ENCODE assay signal across 8 mouse cellular contexts in the genomic region with DNA sequence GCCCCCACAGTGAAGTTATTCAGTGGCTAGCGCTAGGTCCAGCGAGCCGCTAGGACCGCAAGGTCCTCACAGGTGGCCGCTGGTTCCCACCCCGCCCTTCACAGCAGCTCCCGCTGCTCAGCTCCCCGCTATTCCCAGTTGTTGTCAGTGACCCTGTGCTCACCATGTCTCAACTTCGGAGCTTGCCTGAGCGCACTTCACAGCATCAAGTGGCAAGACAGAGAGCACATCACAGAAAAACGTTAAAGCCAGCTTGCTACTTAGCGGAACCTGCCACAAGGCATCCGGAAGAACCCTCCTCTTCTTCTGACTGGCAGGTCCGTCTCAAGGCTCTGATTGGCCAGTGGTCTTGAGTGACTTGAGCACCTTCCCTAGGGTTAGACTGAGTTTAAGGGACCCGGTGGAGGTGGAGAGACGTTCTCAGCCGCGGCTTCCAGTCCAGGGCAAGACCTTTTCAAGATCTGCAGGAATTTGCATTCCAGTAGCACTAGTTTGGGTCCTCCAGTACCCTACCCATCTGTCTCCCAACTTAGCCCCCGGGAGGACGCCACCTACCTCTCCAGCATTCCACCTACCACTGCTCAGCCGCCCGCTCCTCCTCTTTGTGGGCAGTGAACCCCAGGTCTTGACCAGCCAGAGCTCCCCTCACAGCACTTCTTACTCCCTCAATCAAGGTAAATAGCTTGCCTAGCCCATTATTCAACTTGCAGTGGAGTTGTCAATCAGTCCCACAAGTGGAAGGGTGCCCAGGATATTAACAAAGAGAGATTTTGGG. TPM values are rescaled to one million over a fixed set of nuclear protein-coding genes. Genes with fewer than 3 reads are reported as not detected.
DNase-seq lines count a peak whose midpoint lies in the region; ATAC-seq lines count a peak whose summit lies in the region.

No protein-coding gene starts in this region.

- no peak overlapping the region for H3K27ac ChIP-seq in hindbrain, embryonic 11.5 days (ENCODE audit: low read depth, low read length)

- under 1% methylated on average over 22 of the region's 22 CpGs for WGBS in hindbrain, embryonic 11.5 days

- peak overlapping the region; percentile 50 for H3K4me2 ChIP-seq in hindbrain, embryonic 11.5 days (replicated peaks; ENCODE audit: low read depth, low read length)

- no peaks in the 10 kb centered on the region for H3K27me3 ChIP-seq in hindbrain, embryonic 11.5 days (ENCODE audit: control insufficient read depth, insufficient read depth, low read length)

- peak; percentile 88 for DNase-seq in MN1 (ENCODE audit: low spot score)
- DNase-seq in cerebellum, adult 9-10 months = peak; percentile 93
- peak; percentile 90 to 91 for DNase-seq in frontal cortex, adult 2 months (ENCODE audit: extremely low spot score in 1 of 2, low spot score in 1 of 2)
- peak; percentile 83 for DNase-seq in hindbrain, embryonic 11.5 days (ENCODE audit: low spot score)
- DNase-seq in layer of hippocampus, postnatal 10 days (ENCODE audit: low spot score in 2 of 2) = peak; percentile 77 to 84
- peak; percentile 90 for DNase-seq in lung, postnatal 10 days
- DNase-seq in ovary, postnatal 36 days (ENCODE audit: low spot score) = peak; percentile 76
- peak; percentile 84 for DNase-seq in thymus, postnatal 25 days

- H3K36me3 ChIP-seq in hindbrain, embryonic 11.5 days (ENCODE audit: control insufficient read depth, insufficient read depth, low read length) = 0 out of 2 replicates have a peak, but pooled peaks cover 3% of the 10 kb centered on the region

- H3K4me3 ChIP-seq in hindbrain, embryonic 11.5 days (ENCODE audit: low read depth, low read length) = peak overlapping the region; percentile 69

- 0 out of 2 replicates have a peak, but pooled peaks cover 3% of the 10 kb centered on the region for H3K9me3 ChIP-seq in hindbrain, embryonic 11.5 days (ENCODE audit: control insufficient read depth, low read length)

- no peaks in the 10 kb centered on the region for H3K4me1 ChIP-seq in hindbrain, embryonic 11.5 days (replicated peaks; ENCODE audit: control insufficient read depth, insufficient read depth, low read length)

- ATAC-seq in hindbrain, embryonic 11.5 days (ENCODE audit: low FRiP score) = peak; percentile 98

- peak overlapping the region; percentile 66 for H3K9ac ChIP-seq in hindbrain, embryonic 11.5 days (ENCODE audit: low read depth, low read length)

RNA-seq across cellular contexts. Expression of gene 2010315B03Rik, which starts 30.4 kb away (rescaled TPM):
- polyA plus RNA-seq in frontal cortex, adult 2 months (2012; rRNA removed) = 17.3 and 19.5 TPM in 2 replicates
- polyA plus RNA-seq in hindbrain, embryonic 11.5 days (2014; fragmentation: Nextera tagmentation; extraction: Ambion mirVana) = 4.8 and 7.8 TPM in 2 replicates
- 10 to 100 TPM; 14.7 to 18.2 TPM for total RNA-seq in layer of hippocampus, postnatal 10 days (2021)
